Mouse (Mus musculus) forebrain, postnatal 0 days (tissue): ENCODE results near the gene Efna5. TPM values are rescaled to one million over a fixed set of nuclear protein-coding genes. Genes with fewer than 3 reads are reported as not detected.

Experiments used
- ATAC-seq: fragments of 200-750 bp; cut with Nextera tagmentation; 2 replicates; pipeline ENCODE4 v1.8.0; 2017; ENCODE audit warnings: mild to moderate bottlenecking, moderate library complexity
- DNase-seq: peaks from one replicate; pipeline ENCODE4 v3.0.0-alpha.2; 2015
- H3K27ac ChIP-seq: fragments of 300-500 bp; sonication (generic); 2 replicates; pipeline ENCODE4 v1.5.1; 2014; ENCODE audit warnings: low read depth, mild to moderate bottlenecking, antibody characterized with exemption, low read length, moderate library complexity, mixed read lengths
- H3K27me3 ChIP-seq: fragments of 300-500 bp; sonication (generic); 2 replicates; pipeline ENCODE4 v1.6.1; 2014; ENCODE audit warnings: mild to moderate bottlenecking, low read length, mixed read lengths; ENCODE audit not compliant: insufficient read depth
- H3K36me3 ChIP-seq: fragments of 300-500 bp; sonication (generic); 2 replicates; pipeline ENCODE4 v1.6.1; 2014; ENCODE audit warnings: mild to moderate bottlenecking, moderate library complexity; ENCODE audit not compliant: insufficient read depth
- H3K4me1 ChIP-seq: fragments of 300-500 bp; sonication (generic); 2 replicates; pipeline ENCODE4 v1.6.1; 2014; ENCODE audit warnings: antibody characterized with exemption; ENCODE audit not compliant: insufficient read depth
- H3K4me2 ChIP-seq: fragments of 300-500 bp; sonication (generic); 2 replicates; pipeline ENCODE4 v1.6.1; 2014; ENCODE audit warnings: low read depth, mild to moderate bottlenecking, moderate library complexity
- H3K4me3 ChIP-seq: fragments of 300-500 bp; sonication (generic); 2 replicates; pipeline ENCODE4 v1.5.1; 2014; ENCODE audit warnings: low read depth, low read length, mixed read lengths
- H3K9ac ChIP-seq: fragments of 300-500 bp; sonication (generic); 2 replicates; pipeline ENCODE4 v1.6.1; 2014; ENCODE audit warnings: mild to moderate bottlenecking
- H3K9me3 ChIP-seq: fragments of 300-500 bp; sonication (generic); 2 replicates; pipeline ENCODE4 v1.6.1; 2016; ENCODE audit warnings: low read length
- CTCF ChIP-seq: sonication (generic); IDR thresholded peaks from 2 replicates; pipeline ENCODE4 v1.5.1; 2016; ENCODE audit warnings: antibody characterized with exemption, control low read depth, low read depth
- WGBS: fragments of 180-500 bp; shearing (Covaris S2); extraction: QIAGEN DNeasy Blood & Tissue Kit; methylation state at CpG from one replicate; pipeline ENCODE4 v1.1.7; 2014; 5-methylcytosine and 5-hydroxymethylcytosine counted together
- polyA plus RNA-seq: library from polyadenylated mRNA; unstranded; fragments of >200 nt; fragmentation: Nextera tagmentation; extraction: Ambion mirVana; gene quantifications from 2 replicates; pipeline ENCODE4 v1.2.1, GENCODE M21; 2015
- total RNA-seq: library from RNA; depleted of rRNA; stranded (reverse); fragments of >200 nt; gene quantifications from 2 replicates; pipeline ENCODE4 v1.2.3, GENCODE M21; 2014

Efna5 gene
- total and polyA plus RNA-seq, 2 experiments from 2014 or later, result 7.0 to 27.0 TPM

DNA sequence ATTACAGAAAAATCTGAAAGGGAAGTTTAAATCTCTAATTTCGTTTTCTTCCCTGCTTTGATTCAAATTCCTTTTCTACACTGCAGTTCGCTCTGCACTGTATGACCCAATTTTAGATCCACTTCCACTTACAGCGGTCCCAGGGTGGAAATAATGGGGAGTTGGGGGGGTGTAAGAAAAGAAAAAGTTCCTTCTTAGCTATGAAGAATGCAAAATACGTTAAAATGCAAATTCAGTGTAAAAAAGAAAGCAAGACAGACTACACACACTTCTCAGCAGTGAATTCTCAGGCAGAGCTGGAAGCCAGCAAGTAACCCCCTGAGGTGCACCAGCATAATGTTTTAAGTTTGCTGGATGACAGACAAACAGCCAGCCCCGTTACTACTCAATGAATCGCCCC is 174.7 kb downstream of the Efna5 start:
- no peaks in the 10 kb centered on the region for H3K4me1 ChIP-seq
- H3K27me3 ChIP-seq, result no peaks in the 10 kb centered on the region
- no peak overlapping the region for H3K27ac ChIP-seq
- TF ChIP-seq CTCF, result no peak
- DNase-seq (no peak), ATAC-seq (no peak)
- H3K9ac ChIP-seq, result no peak overlapping the region
- no peak overlapping the region for H3K4me3 ChIP-seq
- H3K9me3 ChIP-seq, result no peaks in the 10 kb centered on the region
- WGBS, result 26% methylated on average over 6 of the region's 6 CpGs
- no peaks in the 10 kb centered on the region for H3K36me3 ChIP-seq
- no peak overlapping the region for H3K4me2 ChIP-seq

DNA sequence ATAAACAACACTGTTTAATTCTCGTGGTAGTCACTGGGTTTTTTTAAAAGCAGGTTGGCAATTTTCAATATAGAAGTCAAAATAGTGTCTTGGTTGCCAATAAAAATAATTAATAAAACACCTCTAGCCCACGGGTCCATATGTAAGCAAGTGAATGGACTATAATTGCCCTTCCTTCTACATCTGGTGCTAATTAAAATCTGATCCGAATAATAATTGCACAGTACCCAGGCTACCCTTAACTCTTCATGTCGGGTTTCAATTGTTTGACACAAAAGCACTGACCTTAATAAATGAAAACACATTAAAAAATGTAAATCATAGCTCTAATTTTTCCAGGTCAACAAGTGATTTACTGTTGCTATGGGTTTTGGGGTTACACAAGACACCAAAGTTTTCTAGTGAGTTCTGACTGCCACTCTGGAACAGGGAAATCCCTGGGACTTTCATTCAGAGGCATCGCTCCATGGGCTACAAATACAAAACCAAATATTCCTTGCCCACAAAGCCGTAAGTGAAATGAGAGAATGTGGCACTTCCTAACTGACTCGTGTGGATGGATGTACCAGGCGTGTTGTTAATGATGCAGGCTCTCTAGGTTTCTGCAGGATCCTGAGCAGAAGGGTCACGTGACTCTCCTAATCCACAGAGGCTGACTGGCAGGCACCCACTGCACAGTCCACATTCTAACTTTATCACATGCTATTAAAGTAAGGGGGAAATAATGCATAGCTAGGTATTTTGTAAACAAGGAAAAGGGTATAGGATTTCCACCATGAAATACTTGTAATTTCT is 178.9 kb downstream of the Efna5 start:
- no peak for ATAC-seq
- Histone ChIP-seq H3K9ac (no peak overlapping the region), H3K27me3 (no peaks in the 10 kb centered on the region), H3K4me2 (no peak overlapping the region), H3K27ac (no peak overlapping the region), H3K4me3 (no peak overlapping the region), H3K9me3 (no peaks in the 10 kb centered on the region), H3K36me3 (no peaks in the 10 kb centered on the region), H3K4me1 (no peaks in the 10 kb centered on the region)
- no peak for TF ChIP-seq CTCF
- DNase-seq, result no peak
- 31% methylated on average over 9 of the region's 9 CpGs for WGBS

DNA sequence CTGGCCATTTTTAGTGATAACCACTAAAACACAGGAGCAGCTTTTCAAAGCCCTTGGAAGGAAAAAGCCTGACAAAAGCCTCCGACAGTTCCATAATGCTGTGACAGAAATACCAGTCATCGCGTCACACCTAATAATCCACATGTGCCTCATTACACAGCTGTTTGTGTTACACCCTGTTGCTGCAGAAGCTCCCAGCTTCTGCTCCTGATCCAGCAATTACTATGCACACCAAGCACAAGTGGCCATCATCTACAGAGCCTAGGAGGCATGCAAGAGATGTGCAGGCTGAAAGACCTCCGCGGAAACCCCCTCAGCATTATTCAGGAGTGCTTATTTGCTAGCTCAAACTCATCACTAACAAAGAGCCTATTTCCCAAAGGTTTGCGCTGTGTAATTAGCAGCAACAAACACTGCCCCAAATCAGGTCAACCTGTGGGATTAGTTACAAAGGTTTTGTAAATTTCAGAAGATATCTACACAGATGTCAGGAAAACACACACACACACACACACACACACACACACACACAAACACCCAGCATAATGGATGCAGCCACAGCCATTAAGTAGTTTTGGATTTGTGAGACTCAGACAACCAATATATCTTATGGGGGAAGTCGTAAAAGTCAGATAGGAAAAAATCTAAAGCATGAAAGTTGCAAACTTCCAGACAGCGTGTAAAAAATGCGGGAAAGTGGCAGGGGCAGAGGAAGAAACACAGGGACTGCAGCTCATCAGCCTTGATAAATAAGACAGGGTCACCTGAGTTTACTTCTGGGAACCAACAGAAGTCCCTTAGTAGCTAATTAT is 180.1 kb downstream of the Efna5 start:
- Histone ChIP-seq H3K36me3 (no peaks in the 10 kb centered on the region), H3K4me1 (no peaks in the 10 kb centered on the region), H3K9ac (no peak overlapping the region), H3K4me3 (no peak overlapping the region), H3K4me2 (no peak overlapping the region), H3K9me3 (no peaks in the 10 kb centered on the region), H3K27me3 (no peaks in the 10 kb centered on the region), H3K27ac (no peak overlapping the region)
- WGBS, result 39% methylated on average over 9 of the region's 9 CpGs
- TF ChIP-seq CTCF, result no peak
- DNase-seq (no peak), ATAC-seq (no peak)

DNA sequence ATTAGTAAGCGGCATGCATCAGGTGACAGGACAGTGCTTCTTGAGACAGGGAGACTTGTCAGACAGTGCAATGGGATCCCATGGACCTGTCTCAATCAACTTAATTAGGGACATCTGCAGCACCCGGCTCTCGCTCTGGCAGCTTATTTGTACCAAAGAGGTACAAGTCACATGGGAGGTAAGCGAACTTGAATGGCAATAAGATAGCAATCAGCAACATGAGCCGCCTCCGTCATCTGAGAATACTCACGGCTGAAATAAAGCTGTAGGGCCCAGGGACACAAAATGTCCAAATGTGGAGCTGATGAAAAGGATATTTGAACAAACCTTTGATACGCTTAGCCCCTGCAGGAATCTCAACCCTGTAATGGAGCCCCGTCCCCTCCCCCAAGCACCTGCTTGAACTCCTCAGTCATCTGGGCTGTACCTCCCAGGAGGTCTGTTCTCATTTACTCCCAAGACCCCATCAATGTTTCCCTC is 186.1 kb downstream of the Efna5 start:
- Histone ChIP-seq H3K27me3 (no peaks in the 10 kb centered on the region), H3K4me1 (no peaks in the 10 kb centered on the region), H3K36me3 (no peaks in the 10 kb centered on the region), H3K9me3 (no peaks in the 10 kb centered on the region), H3K4me2 (no peak overlapping the region), H3K27ac (no peak overlapping the region), H3K9ac (no peak overlapping the region), H3K4me3 (no peak overlapping the region)
- WGBS, result 74% methylated on average over 9 of the region's 9 CpGs
- DNase-seq (no peak), ATAC-seq (no peak)
- no peak for TF ChIP-seq CTCF

DNA sequence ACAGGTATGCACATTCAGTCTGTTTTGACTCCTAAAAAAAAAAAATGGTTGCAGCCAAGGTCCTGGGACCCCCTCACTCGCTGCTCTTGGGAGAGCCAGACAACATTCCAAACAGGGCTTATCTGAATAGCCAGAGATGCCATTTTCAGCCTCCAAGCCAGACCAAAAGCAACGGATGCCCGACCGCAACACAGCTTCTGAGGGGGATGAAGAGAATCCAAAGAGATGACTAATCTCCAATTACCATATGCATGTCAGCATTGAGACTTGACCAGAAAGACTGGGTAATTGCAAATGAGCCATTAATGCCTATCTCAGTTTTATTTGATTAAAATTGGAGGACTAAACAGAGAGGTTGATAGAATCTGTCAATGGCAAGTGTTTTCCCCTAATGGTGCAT is 188.9 kb downstream of the Efna5 start:
- no peak overlapping the region for H3K27ac ChIP-seq

DNA sequence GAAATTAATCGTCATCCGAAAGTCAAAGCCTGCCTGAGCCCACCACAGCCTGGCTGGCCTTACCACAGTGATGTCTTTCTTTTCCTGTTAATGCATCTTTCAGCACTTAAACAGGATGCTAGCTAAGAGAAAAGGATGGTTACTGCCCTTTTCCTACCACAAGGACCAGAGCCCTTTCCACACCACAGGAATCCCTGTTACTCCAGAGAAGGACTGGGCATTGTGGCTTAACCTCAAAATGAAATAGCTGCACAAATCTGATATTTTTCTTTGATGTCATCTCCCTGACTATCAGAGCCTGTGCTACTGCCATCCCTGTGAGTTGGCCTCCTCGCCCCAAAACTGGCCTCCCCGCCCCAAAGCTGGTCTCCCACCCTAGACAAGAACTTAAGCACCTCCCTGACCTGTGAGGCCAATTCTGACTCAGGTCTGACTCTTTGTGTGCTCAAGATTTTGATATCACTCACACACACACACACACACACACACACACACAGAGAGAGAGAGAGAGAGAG is 189.9 kb downstream of the Efna5 start:
- no peak overlapping the region for H3K4me2 ChIP-seq
- DNase-seq (no peak), ATAC-seq (no peak)
- no peak overlapping the region for H3K9ac ChIP-seq
- H3K36me3 ChIP-seq, result no peaks in the 10 kb centered on the region
- no peaks in the 10 kb centered on the region for H3K27me3 ChIP-seq
- H3K4me1 ChIP-seq, result no peaks in the 10 kb centered on the region
- H3K9me3 ChIP-seq, result no peaks in the 10 kb centered on the region
- H3K27ac ChIP-seq, result no peak overlapping the region
- TF ChIP-seq CTCF, result no peak
- H3K4me3 ChIP-seq, result no peak overlapping the region
- 81% methylated on average over 4 of the region's 4 CpGs for WGBS

More for the DNA sequence above, 188.9 kb downstream of the Efna5 start:
- Histone ChIP-seq H3K27me3 (no peaks in the 10 kb centered on the region), H3K36me3 (no peaks in the 10 kb centered on the region), H3K4me1 (no peaks in the 10 kb centered on the region), H3K4me2 (no peak overlapping the region), H3K9me3 (no peaks in the 10 kb centered on the region), H3K9ac (no peak overlapping the region), H3K4me3 (no peak overlapping the region)
- no peak for DNase-seq
- WGBS, result 16% methylated on average over 4 of the region's 4 CpGs
- TF ChIP-seq CTCF, result no peak
- ATAC-seq, result no peak

DNA sequence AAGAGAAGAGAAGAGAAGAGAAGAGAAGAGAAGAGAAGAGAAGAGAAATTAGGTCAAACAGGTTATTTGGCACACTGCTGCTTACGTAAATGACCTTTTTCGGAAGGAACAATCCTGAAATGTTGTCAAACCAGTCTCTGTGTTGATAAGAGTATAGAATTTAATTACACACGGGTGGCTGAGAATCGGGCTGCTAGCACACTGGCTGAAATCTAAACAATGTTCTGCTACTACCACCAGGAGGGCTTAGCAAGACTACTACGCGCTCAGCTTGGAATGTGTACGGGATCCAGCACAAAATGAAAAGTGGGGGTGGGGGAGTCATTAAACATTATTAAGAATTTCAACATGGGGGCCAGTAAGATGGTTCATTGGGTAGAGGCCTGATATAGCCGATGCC is 190.9 kb downstream of the Efna5 start:
- Histone ChIP-seq H3K36me3 (no peaks in the 10 kb centered on the region), H3K9me3 (no peaks in the 10 kb centered on the region), H3K4me2 (no peak overlapping the region), H3K9ac (no peak overlapping the region), H3K4me3 (no peak overlapping the region), H3K27me3 (no peaks in the 10 kb centered on the region), H3K4me1 (no peaks in the 10 kb centered on the region), H3K27ac (no peak overlapping the region)
- 48% methylated on average over 8 of the region's 8 CpGs for WGBS
- ATAC-seq, result no peak
- 0 out of 2 replicates have a peak, but pooled peaks have one; percentile 3 for TF ChIP-seq CTCF
- no peak for DNase-seq
